Mouse (Mus musculus) hindbrain, embryonic 15.5 days (tissue): ENCODE measurements at regions not wholly inside any gene's neighbourhood (a gene's known extent, or its start where the extent isn't known, plus 50 kb on each side); places are given as distances from the start of the nearest gene placed in this dataset.
A peak's percentile ranks its signal among the peaks of the same experiment; 100 is the strongest.

Experiments used
- ATAC-seq: fragments of 200-750 bp; cut with Nextera tagmentation; 2 replicates; pipeline ENCODE4 v1.8.0; 2017; ENCODE audit warnings: low read depth, moderate number of reproducible peaks, moderate TSS enrichment; ENCODE audit not compliant: low FRiP score
- H3K27ac ChIP-seq: fragments of 300-500 bp; sonication (generic); replicated peaks from 2 replicates; pipeline ENCODE4 v1.5.1; 2015; ENCODE audit warnings: mild to moderate bottlenecking, inconsistent platforms
- H3K27me3 ChIP-seq: fragments of 300-500 bp; sonication (generic); 2 replicates; pipeline ENCODE4 v1.6.1; 2015; ENCODE audit warnings: control low read depth, inconsistent platforms
- H3K36me3 ChIP-seq: fragments of 300-500 bp; sonication (generic); 2 replicates; pipeline ENCODE4 v1.6.1; 2015; ENCODE audit warnings: control low read depth, inconsistent platforms
- H3K4me1 ChIP-seq: fragments of 300-500 bp; sonication (generic); replicated peaks from 2 replicates; pipeline ENCODE4 v1.6.1; 2015; ENCODE audit warnings: control low read depth, inconsistent platforms
- H3K4me2 ChIP-seq: fragments of 300-500 bp; sonication (generic); 2 replicates; pipeline ENCODE4 v1.6.1; 2015; ENCODE audit warnings: moderate library complexity, mild to moderate bottlenecking, inconsistent platforms
- H3K4me3 ChIP-seq: fragments of 300-500 bp; sonication (generic); 2 replicates; pipeline ENCODE4 v1.5.1; 2015; ENCODE audit warnings: mild to moderate bottlenecking, inconsistent platforms
- H3K9ac ChIP-seq: fragments of 300-500 bp; sonication (generic); 2 replicates; pipeline ENCODE4 v1.6.1; 2015; ENCODE audit warnings: inconsistent platforms
- H3K9me3 ChIP-seq: fragments of 300-500 bp; sonication (generic); 2 replicates; pipeline ENCODE4 v1.6.1; 2016; ENCODE audit warnings: control low read depth, inconsistent platforms
- WGBS: fragments of 180-500 bp; shearing (Covaris S2); methylation state at CpG from one replicate; pipeline ENCODE4 v1.1.7; 2015; 5-methylcytosine and 5-hydroxymethylcytosine counted together

GRCm38 (mm10) chr16:30786060-30786459 lies 186.5 kb downstream of the Fam43a start:
- no peak overlapping the region for H3K4me3 ChIP-seq
- WGBS, result 97% methylated on average over 3 of the region's 3 CpGs
- no peaks in the 10 kb centered on the region for H3K36me3 ChIP-seq
- no peak for ATAC-seq
- H3K27me3 ChIP-seq, result no peaks in the 10 kb centered on the region
- no peaks in the 10 kb centered on the region for H3K9me3 ChIP-seq
- H3K9ac ChIP-seq, result no peak overlapping the region
- H3K27ac ChIP-seq, result no peak overlapping the region
- no peak overlapping the region for H3K4me2 ChIP-seq
- peaks cover 11% of the 10 kb centered on the region for H3K4me1 ChIP-seq

GRCm38 (mm10) chr16:30787351-30787750 lies 187.8 kb downstream of the Fam43a start:
- 96% methylated on average over 1 of the region's 1 CpGs for WGBS

GRCm38 (mm10) chr16:30788321-30788781 lies 188.8 kb downstream of the Fam43a start:
- Histone ChIP-seq H3K4me2 (no peak overlapping the region), H3K27me3 (no peaks in the 10 kb centered on the region), H3K4me3 (no peak overlapping the region), H3K36me3 (no peaks in the 10 kb centered on the region), H3K4me1 (peaks cover 25% of the 10 kb centered on the region), H3K9me3 (no peaks in the 10 kb centered on the region), H3K9ac (no peak overlapping the region), H3K27ac (no peak overlapping the region)
- 83% methylated on average over 11 of the region's 11 CpGs for WGBS
- ATAC-seq, result no peak

More at GRCm38 (mm10) chr16:30787351-30787750, 187.8 kb downstream of the Fam43a start:
- H3K4me1 ChIP-seq, result peaks cover 17% of the 10 kb centered on the region
- no peak for ATAC-seq
- no peaks in the 10 kb centered on the region for H3K9me3 ChIP-seq
- no peaks in the 10 kb centered on the region for H3K27me3 ChIP-seq
- H3K27ac ChIP-seq, result no peak overlapping the region
- H3K4me2 ChIP-seq, result no peak overlapping the region
- H3K4me3 ChIP-seq, result no peak overlapping the region
- no peak overlapping the region for H3K9ac ChIP-seq
- no peaks in the 10 kb centered on the region for H3K36me3 ChIP-seq

GRCm38 (mm10) chr16:30788944-30789781 lies 189.6 kb downstream of the Fam43a start:
- H3K4me3 ChIP-seq, result no peak overlapping the region
- WGBS, result 84% methylated on average over 15 of the region's 15 CpGs
- H3K4me2 ChIP-seq, result no peak overlapping the region
- H3K4me1 ChIP-seq, result peaks cover 27% of the 10 kb centered on the region
- no peaks in the 10 kb centered on the region for H3K36me3 ChIP-seq
- no peaks in the 10 kb centered on the region for H3K9me3 ChIP-seq
- ATAC-seq, result no peak
- H3K9ac ChIP-seq, result no peak overlapping the region
- H3K27me3 ChIP-seq, result no peaks in the 10 kb centered on the region
- H3K27ac ChIP-seq, result no peak overlapping the region

- no peaks in the 10 kb centered on the region for H3K27me3 ChIP-seq
- no peaks in the 10 kb centered on the region for H3K9me3 ChIP-seq
- H3K9ac ChIP-seq, result no peak overlapping the region
- 0 out of 2 replicates have a peak, but pooled peaks have one; percentile 23 for ATAC-seq
- H3K27ac ChIP-seq, result peak overlapping the region; percentile 68
- H3K36me3 ChIP-seq, result no peaks in the 10 kb centered on the region
- peaks cover 27% of the 10 kb centered on the region for H3K4me1 ChIP-seq
- 46% methylated on average over 3 of the region's 3 CpGs for WGBS
- H3K4me3 ChIP-seq, result no peak overlapping the region
- no peak overlapping the region for H3K4me2 ChIP-seq
Observed at GRCm38 (mm10) chr16:30790036-30790435, 190.5 kb downstream of the Fam43a start.

- no peak overlapping the region for H3K4me2 ChIP-seq
- H3K4me3 ChIP-seq, result no peak overlapping the region
- H3K4me1 ChIP-seq, result peaks cover 27% of the 10 kb centered on the region
- no peaks in the 10 kb centered on the region for H3K27me3 ChIP-seq
- no peaks in the 10 kb centered on the region for H3K36me3 ChIP-seq
- 10% methylated on average over 4 of the region's 4 CpGs for WGBS
- peak; percentile 76 for ATAC-seq
- no peak overlapping the region for H3K9ac ChIP-seq
- no peaks in the 10 kb centered on the region for H3K9me3 ChIP-seq
- H3K27ac ChIP-seq, result peak overlapping the region; percentile 68
Observed at GRCm38 (mm10) chr16:30790551-30791001, 191.1 kb downstream of the Fam43a start.

- 55% methylated on average over 10 of the region's 10 CpGs for WGBS
- Histone ChIP-seq H3K9me3 (no peaks in the 10 kb centered on the region), H3K27ac (peak overlapping the region; percentile 68; the same call in 1 of the 2 replicates), H3K27me3 (no peaks in the 10 kb centered on the region), H3K9ac (no peak overlapping the region), H3K4me1 (peaks cover 27% of the 10 kb centered on the region), H3K36me3 (no peaks in the 10 kb centered on the region), H3K4me3 (no peak overlapping the region), H3K4me2 (no peak overlapping the region)
- no peak for ATAC-seq
Observed at GRCm38 (mm10) chr16:30791048-30791855, 191.7 kb downstream of the Fam43a start.

- H3K9me3 ChIP-seq, result no peaks in the 10 kb centered on the region
- H3K36me3 ChIP-seq, result no peaks in the 10 kb centered on the region
- H3K4me1 ChIP-seq, result peaks cover 27% of the 10 kb centered on the region
- ATAC-seq, result no peak
- H3K4me3 ChIP-seq, result no peak overlapping the region
- H3K4me2 ChIP-seq, result no peak overlapping the region
- H3K9ac ChIP-seq, result no peak overlapping the region
- 62% methylated on average over 11 of the region's 11 CpGs for whole genome bisulfite sequencing
- no peak overlapping the region for H3K27ac ChIP-seq
- H3K27me3 ChIP-seq, result no peaks in the 10 kb centered on the region
Observed at GRCm38 (mm10) chr16:30792738-30793377, 193.3 kb downstream of the Fam43a start.

- WGBS, result 37% methylated on average over 9 of the region's 9 CpGs
- Histone ChIP-seq H3K36me3 (no peaks in the 10 kb centered on the region), H3K9me3 (no peaks in the 10 kb centered on the region), H3K4me1 (peaks cover 27% of the 10 kb centered on the region), H3K4me2 (no peak overlapping the region), H3K27me3 (no peaks in the 10 kb centered on the region), H3K4me3 (no peak overlapping the region), H3K9ac (no peak overlapping the region), H3K27ac (no peak overlapping the region)
- no peak for ATAC-seq
Observed at GRCm38 (mm10) chr16:30793378-30793753, 193.8 kb downstream of the Fam43a start.

- Histone ChIP-seq H3K9ac (no peak overlapping the region), H3K36me3 (no peaks in the 10 kb centered on the region), H3K4me1 (peaks cover 27% of the 10 kb centered on the region), H3K9me3 (no peaks in the 10 kb centered on the region), H3K4me3 (no peak overlapping the region), H3K4me2 (no peak overlapping the region), H3K27me3 (no peaks in the 10 kb centered on the region), H3K27ac (no peak overlapping the region)
- no peak for ATAC-seq
- 91% methylated on average over 3 of the region's 3 CpGs for WGBS
Observed at GRCm38 (mm10) chr16:30793856-30794255, 194.3 kb downstream of the Fam43a start.

GRCm38 (mm10) chr16:30795501-30795904 lies 196.0 kb downstream of the Fam43a start:
- no peak for ATAC-seq
- no peak overlapping the region for H3K27ac ChIP-seq
- no peak overlapping the region for H3K4me3 ChIP-seq
- H3K4me1 ChIP-seq, result peaks cover 22% of the 10 kb centered on the region
- 86% methylated on average over 5 of the region's 5 CpGs for WGBS
- H3K27me3 ChIP-seq, result no peaks in the 10 kb centered on the region
- H3K9me3 ChIP-seq, result no peaks in the 10 kb centered on the region
- H3K9ac ChIP-seq, result no peak overlapping the region
- H3K36me3 ChIP-seq, result no peaks in the 10 kb centered on the region
- H3K4me2 ChIP-seq, result no peak overlapping the region

- 95% methylated on average over 6 of the region's 6 CpGs for WGBS
- no peaks in the 10 kb centered on the region for H3K27me3 ChIP-seq
- no peak for ATAC-seq
- no peak overlapping the region for H3K27ac ChIP-seq
- no peaks in the 10 kb centered on the region for H3K9me3 ChIP-seq
- no peak overlapping the region for H3K4me2 ChIP-seq
- no peak overlapping the region for H3K9ac ChIP-seq
- H3K4me3 ChIP-seq, result no peak overlapping the region
- peaks cover 16% of the 10 kb centered on the region for H3K4me1 ChIP-seq
- no peaks in the 10 kb centered on the region for H3K36me3 ChIP-seq
Observed at GRCm38 (mm10) chr16:30796103-30796502, 196.6 kb downstream of the Fam43a start.
